Mouse (Mus musculus) bone marrow macrophage, adult 2 months (primary cell): Measurements from ENCODE around the gene Mblac2.

Source experiments
- CTCF ChIP-seq: IDR thresholded peaks from 2 replicates; pipeline ENCODE4 v1.5.1; 2012; ENCODE audit warnings: low read depth, mild to moderate bottlenecking, low read length, moderate library complexity
- POLR2A ChIP-seq: IDR thresholded peaks from 2 replicates; pipeline ENCODE4 v1.6.1; 2012; ENCODE audit warnings: mild to moderate bottlenecking, low read depth, low read length, borderline replicate concordance

DNA sequence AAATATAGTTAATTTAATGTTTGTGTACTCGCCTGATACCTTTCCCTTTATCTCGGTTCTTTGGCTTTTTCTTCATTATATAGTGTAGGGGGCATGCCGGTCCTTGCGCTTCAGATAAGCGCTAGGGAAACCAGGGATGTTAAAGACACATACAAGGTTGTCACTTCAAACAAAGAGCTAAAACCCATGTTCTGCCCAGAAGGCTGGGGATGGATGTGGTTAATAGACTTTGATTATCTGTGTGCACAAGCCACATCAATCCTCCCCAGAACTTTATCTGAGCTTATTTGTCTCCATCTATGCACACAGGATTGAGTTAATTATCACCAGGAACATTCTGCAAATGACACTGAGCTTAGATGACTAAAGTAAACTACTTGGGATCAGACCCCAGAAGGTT, 25.5 kb downstream of the Mblac2 start:
- no peak for TF ChIP-seq POLR2A
- no peak for TF ChIP-seq CTCF
